Mouse (Mus musculus) embryo, embryonic 10 days (tissue): ENCODE results near the gene Mettl1.
A peak's percentile ranks its signal among the peaks of the same experiment; 100 is the strongest.
"Not testable (repeated sequence)": the region's sequence is repeated elsewhere in the genome, so short reads cannot be mapped to it uniquely, and the experiment has no call there.

Experiments
- DNase-seq: peaks from one replicate; pipeline ENCODE4 v3.0.0-alpha.2; 2015; ENCODE audit warnings: low spot score

The Mettl1 gene

DNA sequence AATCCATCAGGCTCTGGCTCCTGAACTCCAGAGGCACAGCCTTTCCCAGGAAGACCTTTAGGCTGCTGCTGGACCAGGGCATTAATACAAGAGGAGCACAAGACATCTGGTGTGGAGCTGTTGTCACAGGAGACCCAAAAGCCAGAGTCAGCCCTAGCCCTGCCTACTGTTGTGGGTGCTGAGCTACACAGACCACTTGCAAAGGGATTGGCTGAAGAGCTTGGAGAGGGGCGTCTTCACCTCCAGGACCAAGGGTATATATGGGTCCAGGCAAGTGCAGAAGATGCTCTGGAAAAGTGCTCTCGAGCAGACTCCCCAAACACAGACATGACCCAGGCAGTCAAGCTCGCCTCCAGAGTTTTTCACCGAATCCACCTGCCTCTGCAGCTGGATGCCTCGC lies 6.7 kb downstream of the Mettl1 start, which contains the start of gene Cyp27b1:
Gene Cyp27b1 (plus strand): TSS at position 297 of the 400 bp plus-strand sequence.
- DNase-seq = no peak

GRCm38 (mm10) chr10:127048608-127049394 lies 7.6 kb downstream of the Mettl1 start:
- DNase-seq = no peak

DNA sequence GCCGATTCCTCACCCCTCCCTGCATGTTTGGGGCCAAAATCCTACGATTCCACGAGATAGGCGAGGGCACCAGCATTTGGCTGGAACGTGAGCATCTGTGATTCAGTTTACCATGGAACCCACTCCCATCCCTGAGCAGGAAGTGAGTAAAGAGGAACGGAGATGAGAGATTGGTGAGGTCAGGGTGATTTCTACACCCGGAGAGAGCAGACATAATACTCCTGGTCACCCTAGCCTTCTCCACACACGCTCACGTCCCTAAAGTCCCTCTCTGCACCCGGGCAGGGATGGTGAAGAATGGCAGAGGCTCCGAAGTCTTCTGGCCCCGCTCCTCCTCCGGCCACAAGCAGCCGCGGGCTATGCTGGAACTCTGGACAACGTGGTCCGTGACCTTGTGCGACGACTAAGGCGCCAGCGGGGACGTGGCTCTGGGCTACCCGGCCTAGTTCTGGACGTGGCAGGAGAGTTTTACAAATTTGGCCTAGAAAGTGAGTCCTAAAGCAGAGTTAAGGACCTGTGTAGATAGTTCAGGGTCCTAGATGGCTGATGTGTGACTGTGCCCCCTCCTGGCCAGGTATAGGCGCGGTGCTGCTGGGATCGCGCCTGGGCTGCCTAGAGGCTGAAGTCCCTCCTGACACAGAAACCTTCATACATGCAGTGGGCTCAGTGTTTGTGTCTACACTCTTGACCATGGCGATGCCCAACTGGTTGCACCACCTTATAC lies 8.3 kb downstream of the Mettl1 start:
- no peak for DNase-seq

DNA sequence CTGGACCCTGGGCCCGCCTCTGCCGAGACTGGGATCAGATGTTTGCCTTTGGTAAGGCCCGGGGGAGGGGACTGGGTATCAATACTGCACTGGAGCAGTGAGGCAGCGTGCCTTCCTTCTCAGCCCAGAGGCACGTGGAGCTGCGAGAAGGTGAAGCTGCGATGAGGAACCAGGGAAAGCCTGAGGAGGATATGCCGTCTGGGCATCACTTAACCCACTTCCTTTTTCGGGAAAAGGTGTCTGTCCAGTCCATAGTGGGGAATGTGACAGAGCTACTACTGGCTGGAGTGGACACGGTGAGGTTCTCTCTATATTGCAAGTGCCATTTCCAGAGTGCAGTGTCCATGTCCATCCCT lies 8.9 kb downstream of the Mettl1 start:
- DNase-seq = no peak

GRCm38 (mm10) chr10:127054646-127055045 lies 13.4 kb downstream of the Mettl1 start:
- peak; percentile 57 for DNase-seq

- no peak for DNase-seq
These were observed 14.2 kb downstream of the Mettl1 start for GRCm38 (mm10) chr10:127055406-127055805.

- DNase-seq = no peak
These were observed 15.3 kb downstream of the Mettl1 start for GRCm38 (mm10) chr10:127056490-127056889.

GRCm38 (mm10) chr10:127058161-127058560 lies 16.9 kb downstream of the Mettl1 start:
- DNase-seq = peak; percentile 93

DNA sequence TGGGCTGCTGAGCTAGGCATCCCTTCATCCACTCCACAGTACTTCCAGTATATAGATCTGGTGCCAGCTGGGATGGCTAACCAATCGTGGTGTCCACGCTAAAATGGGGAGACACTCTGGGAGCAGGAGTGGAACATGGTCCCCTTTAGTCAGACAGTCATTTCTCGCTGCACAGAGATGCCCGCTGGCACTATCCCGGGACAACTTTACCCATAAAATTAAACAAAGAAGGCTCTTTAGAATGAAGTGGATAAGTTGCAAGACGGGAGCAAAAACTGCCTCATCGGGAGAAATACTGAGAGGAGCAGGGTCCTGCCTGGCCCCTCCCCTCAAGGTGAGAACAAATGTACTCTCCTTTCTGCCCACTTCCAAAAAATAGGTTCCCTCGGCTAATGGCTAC lies 17.5 kb downstream of the Mettl1 start:
- no peak for DNase-seq

DNA sequence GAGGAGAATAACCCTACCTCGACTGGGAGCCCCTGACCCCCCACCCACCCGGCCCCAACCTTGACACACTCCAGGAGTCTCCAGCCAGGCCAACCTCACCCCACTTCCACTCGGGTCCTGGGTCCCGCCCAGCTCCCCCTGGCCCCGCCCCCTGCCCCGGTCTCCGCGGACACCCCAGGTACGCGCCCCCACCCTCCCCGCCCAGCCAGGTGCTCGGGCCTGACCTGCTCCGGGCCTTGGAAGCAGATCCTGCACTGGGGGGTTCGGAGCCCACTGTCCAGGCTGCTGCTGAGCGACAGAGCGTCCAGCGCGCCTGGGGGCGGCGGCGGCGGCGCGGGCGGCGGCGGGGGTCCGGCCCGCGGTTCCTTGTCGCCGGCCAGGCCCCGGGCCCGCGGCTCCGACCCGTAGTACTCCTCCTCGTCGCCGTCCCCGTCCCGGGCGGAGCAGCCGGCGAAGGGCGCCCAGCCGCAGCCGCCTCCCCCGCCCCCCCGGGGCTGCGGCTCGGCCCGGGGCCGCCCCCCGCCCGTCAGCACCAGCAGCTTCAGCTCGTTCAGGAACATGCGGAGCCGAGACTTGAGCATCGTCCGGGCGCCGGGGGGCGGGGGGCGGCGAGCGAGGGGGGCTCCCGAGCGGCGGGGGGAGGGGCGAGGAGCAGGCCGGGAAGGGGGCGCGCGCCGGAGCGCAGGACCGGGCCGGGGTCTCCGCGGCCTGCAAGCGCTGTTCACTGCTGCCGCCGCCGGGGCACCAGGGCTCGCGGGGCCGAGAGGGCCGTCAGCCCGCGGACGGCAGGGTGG lies 18.2 kb downstream of the Mettl1 start:
- DNase-seq = no peak

- peak; percentile 83 for DNase-seq
These were observed 19.0 kb downstream of the Mettl1 start, which contains the start of gene March9 for GRCm38 (mm10) chr10:127059968-127060916. Gene March9, minus strand, starts transcription at chr10:127060184.

- DNase-seq = no peak
These were observed 19.9 kb downstream of the Mettl1 start for GRCm38 (mm10) chr10:127061085-127061484.

DNA sequence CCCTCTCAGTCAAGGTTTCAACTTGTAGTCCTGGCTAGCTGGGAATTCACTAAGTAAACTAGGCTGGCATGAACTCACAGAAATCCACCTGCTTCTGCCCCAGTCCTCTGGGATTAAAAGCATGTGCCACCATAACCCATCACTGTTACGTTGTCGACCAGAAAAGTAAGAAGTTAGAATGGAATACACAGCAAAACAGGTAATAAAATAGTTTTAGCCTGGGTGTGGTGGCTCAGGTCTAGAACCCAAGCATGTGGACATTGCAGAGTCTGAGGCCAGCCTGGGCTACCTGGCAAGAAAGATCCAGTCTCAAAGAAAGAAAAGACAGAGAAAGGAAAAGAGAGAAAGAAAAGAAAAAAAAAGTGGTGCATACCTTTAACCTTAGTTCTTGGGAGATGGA lies 20.3 kb downstream of the Mettl1 start:
- no peak for DNase-seq

GRCm38 (mm10) chr10:127062101-127062500 lies 20.9 kb downstream of the Mettl1 start:
- not testable (repeated sequence) for DNase-seq

- DNase-seq = no peak
These were observed 21.3 kb downstream of the Mettl1 start for GRCm38 (mm10) chr10:127062503-127062902.

GRCm38 (mm10) chr10:127063239-127063872 lies 22.1 kb downstream of the Mettl1 start, which contains the start of gene Cdk4:
Gene Cdk4, plus strand, starts transcription at chr10:127063534.
- DNase-seq = peak; percentile 98

DNA sequence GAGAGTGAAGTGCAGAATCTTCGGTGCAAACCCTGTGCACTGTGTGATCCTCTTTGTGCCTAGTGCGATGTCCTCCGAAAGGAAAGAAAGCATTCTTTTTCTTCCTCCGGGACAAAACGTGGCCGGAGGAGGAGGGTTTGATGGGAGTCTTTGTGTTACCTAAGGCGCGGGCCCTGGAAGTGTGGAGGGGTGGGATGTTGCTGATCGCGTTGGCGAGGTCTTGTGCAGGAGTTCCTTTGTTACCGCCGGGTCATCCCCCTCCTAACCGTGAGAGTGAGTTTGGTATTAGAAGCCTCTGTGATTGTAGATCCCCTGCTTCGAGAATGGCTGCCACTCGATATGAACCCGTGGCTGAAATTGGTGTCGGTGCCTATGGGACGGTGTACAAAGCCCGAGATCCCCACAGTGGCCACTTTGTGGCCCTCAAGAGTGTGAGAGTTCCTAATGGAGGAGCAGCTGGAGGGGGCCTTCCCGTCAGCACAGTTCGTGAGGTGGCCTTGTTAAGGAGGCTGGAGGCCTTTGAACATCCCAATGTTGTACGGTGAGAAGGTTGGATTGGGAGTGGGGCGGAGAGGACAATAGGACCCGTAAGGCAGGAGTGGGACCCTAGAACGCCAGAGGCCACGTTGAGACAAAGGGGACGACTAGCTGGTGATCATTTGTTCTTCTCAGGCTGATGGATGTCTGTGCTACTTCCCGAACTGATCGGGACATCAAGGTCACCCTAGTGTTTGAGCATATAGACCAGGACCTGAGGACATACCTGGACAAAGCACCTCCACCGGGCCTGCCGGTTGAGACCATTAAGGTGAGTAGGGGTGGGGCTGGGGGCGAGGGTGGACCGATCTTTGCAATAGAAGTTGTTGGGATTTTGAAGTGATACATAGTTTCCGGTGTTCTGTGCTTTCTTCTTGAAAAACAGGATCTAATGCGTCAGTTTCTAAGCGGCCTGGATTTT lies 23.0 kb downstream of the Mettl1 start:
- DNase-seq = peak; percentile 35

DNA sequence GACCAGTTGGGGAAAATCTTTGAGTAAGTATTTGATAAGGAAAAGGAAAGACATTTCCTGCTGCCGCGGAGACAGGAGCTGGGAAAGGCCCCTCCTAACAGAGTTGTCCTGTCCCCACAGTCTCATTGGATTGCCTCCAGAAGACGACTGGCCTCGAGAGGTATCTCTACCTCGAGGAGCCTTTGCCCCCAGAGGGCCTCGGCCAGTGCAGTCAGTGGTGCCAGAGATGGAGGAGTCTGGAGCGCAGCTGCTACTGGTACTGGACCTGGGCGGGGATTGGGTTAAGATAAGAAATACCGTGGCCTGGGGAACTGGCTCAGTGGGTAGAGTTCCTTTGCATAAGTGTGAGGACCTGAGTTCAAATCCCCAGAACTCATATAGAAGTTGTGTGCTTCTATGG lies 24.8 kb downstream of the Mettl1 start:
- no peak for DNase-seq

- no peak for DNase-seq
These were observed 25.4 kb downstream of the Mettl1 start for GRCm38 (mm10) chr10:127066519-127067018.
